Mouse (Mus musculus) lung, adult 2 months (tissue): ENCODE data around the gene Fam32a. TPM values are rescaled to one million over a fixed set of nuclear protein-coding genes. Genes with fewer than 3 reads are reported as not detected.
A peak's percentile ranks its signal among the peaks of the same experiment; 100 is the strongest.

Experiments
- DNase-seq: peaks from one replicate; pipeline ENCODE4 v3.0.0; 2022
- H3K4me1 ChIP-seq: fragments of 200-500 bp; 2 replicates; pipeline ENCODE4 v1.6.1; 2011; ENCODE audit warnings: low read length; ENCODE audit not compliant: control insufficient read depth, insufficient read depth
- H3K4me3 ChIP-seq: fragments of 200-500 bp; replicated peaks from 2 replicates; pipeline ENCODE3; 2011; ENCODE audit warnings: low read depth, mild to moderate bottlenecking, control low read depth, low read length; ENCODE audit errors: extremely low read depth
- CTCF ChIP-seq: fragments of 200-500 bp; IDR thresholded peaks from 2 replicates; pipeline ENCODE4 v1.5.1; 2011; ENCODE audit warnings: mild to moderate bottlenecking, low read length, control low read depth; ENCODE audit not compliant: insufficient read depth
- POLR2A ChIP-seq: fragments of 200-500 bp; IDR thresholded peaks from 2 replicates; pipeline ENCODE4 v1.6.1; 2011; ENCODE audit warnings: low read depth, mild to moderate bottlenecking, control low read depth, low read length, borderline replicate concordance; ENCODE audit errors: extremely low read depth
- WGBS: fragments of 180-500 bp; shearing (Covaris S2); methylation state at CpG from one replicate; pipeline ENCODE4 v1.1.7; 2018; 5-methylcytosine and 5-hydroxymethylcytosine counted together
- polyA plus RNA-seq: library from polyadenylated mRNA; depleted of rRNA; stranded (reverse); fragments of >200 nt; gene quantifications from 2 replicates; pipeline ENCODE4 v1.2.3, GENCODE M21; 2012

Gene Fam32a
- polyA plus RNA-seq, 1 experiment = 50.0 TPM

- H3K4me1 ChIP-seq = peaks cover 4% of the 10 kb centered on the region; the same call in 1 of the 2 replicates
- peak within 1 kb of the TSS; percentile 94 for H3K4me3 ChIP-seq
- TF ChIP-seq POLR2A = peak; percentile 24; the same call in 1 of the 2 replicates
- peak; percentile 62 for TF ChIP-seq CTCF
- peak; percentile 96 for DNase-seq
- under 1% methylated on average over 54 of the region's 54 CpGs for WGBS
Measured at GRCm38 (mm10) chr8:72239499-72240402, 20.2 kb downstream of the Fam32a start, which contains the start of gene Ap1m1. Gene Ap1m1, plus strand, starts transcription at chr8:72240018.

- Histone ChIP-seq H3K4me1 (peaks cover 4% of the 10 kb centered on the region; the same call in 1 of the 2 replicates), H3K4me3 (peak overlapping the region; percentile 94)
- TF ChIP-seq POLR2A (no peak), CTCF (no peak)
- under 1% methylated on average over 24 of the region's 24 CpGs for WGBS
- DNase-seq = no peak
Measured at GRCm38 (mm10) chr8:72240403-72240763, 20.9 kb downstream of the Fam32a start.

DNA sequence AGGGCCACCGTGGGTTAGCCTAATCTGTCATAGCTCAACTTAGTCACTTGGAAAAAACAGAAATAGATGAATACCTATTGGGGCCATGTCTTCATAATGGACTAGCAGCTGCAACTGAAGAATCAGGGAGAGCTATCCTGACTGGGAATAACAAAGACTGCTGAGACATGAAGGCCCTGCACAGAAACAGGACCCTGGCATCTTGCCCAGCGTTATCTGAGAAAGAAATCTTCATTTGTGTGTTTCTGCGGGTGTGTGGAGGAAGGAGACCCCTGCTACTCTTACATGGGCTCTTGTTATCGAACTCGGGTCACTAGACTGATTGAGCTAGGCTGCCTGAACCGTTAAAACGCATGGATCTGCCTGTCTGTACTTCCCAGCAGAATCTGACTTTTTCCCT, 21.4 kb downstream of the Fam32a start:
- no peak for DNase-seq
- Histone ChIP-seq H3K4me3 (peak overlapping the region; percentile 27), H3K4me1 (peaks cover 4% of the 10 kb centered on the region; the same call in 1 of the 2 replicates)
- WGBS = 60% methylated on average over 7 of the region's 7 CpGs
- TF ChIP-seq CTCF = no peak
- no peak for TF ChIP-seq POLR2A

DNA sequence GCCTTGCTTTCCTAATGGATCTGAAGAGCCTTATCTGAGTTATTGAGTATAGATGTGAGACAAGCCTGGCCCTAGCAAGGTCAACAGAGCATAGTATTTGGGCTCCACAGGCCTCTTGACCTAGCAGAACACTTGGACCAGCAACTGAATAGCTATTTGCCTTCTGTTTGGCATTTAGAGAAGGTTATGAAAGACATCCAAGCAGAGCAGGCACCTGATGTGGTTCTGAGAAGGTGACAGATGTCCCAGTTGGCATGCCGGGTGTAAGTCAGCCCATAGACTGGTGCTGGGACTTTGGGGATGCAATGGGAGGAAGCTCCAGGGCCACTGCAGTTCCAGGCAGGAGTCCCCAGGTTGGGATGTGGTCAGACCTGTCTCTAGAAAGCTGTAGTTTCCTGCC, 22.7 kb downstream of the Fam32a start:
- TF ChIP-seq POLR2A (no peak), CTCF (no peak)
- WGBS = 80% methylated on average over 1 of the region's 1 CpGs
- Histone ChIP-seq H3K4me3 (no peak overlapping the region), H3K4me1 (peaks cover 4% of the 10 kb centered on the region; the same call in 1 of the 2 replicates)
- DNase-seq = no peak

GRCm38 (mm10) chr8:72244610-72245009, 25.1 kb downstream of the Fam32a start:
- 51% methylated on average over 2 of the region's 2 CpGs for WGBS
- TF ChIP-seq POLR2A = no peak
- no peak for TF ChIP-seq CTCF
- H3K4me1 ChIP-seq = peaks cover 4% of the 10 kb centered on the region; the same call in 1 of the 2 replicates
- H3K4me3 ChIP-seq = no peak overlapping the region
- no peak for DNase-seq

- Histone ChIP-seq H3K4me3 (no peak overlapping the region), H3K4me1 (no peaks in the 10 kb centered on the region)
- TF ChIP-seq CTCF (peak; percentile 57), POLR2A (no peak)
- 50% methylated on average over 7 of the region's 7 CpGs for WGBS
- DNase-seq = no peak
Measured at GRCm38 (mm10) chr8:72257171-72257901, 37.8 kb downstream of the Fam32a start.

GRCm38 (mm10) chr8:72257902-72258238, 38.3 kb downstream of the Fam32a start:
- WGBS = 93% methylated on average over 1 of the region's 1 CpGs
- no peak for TF ChIP-seq CTCF
- TF ChIP-seq POLR2A = no peak
- no peak for DNase-seq

DNA sequence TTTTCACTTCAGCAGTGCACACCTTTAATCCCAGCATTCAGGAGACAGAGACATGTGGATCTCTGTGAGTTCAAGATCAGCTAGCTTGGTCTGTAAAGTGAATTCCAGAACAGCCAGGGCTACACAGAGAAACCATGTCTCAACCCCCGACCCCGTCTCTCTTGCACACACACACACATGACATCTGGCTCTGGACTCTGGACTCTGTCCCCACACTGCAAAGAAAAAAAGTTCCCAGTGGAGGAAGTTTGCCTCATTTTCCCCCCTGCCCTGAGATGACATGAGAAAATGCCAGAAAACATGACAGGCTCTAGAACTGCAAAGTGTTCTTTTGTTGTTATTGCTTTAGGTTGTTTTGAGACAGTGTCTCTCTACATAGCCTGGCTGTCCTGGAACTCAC, 40.3 kb downstream of the Fam32a start:
- TF ChIP-seq POLR2A = no peak
- TF ChIP-seq CTCF = no peak
- DNase-seq = no peak
- Histone ChIP-seq H3K4me3 (no peak overlapping the region), H3K4me1 (no peaks in the 10 kb centered on the region)
- 45% methylated on average over 2 of the region's 2 CpGs for WGBS

More at GRCm38 (mm10) chr8:72257902-72258238, 38.3 kb downstream of the Fam32a start:
- H3K4me3 ChIP-seq = no peak overlapping the region
- H3K4me1 ChIP-seq = no peaks in the 10 kb centered on the region

GRCm38 (mm10) chr8:72260585-72260984, 41.1 kb downstream of the Fam32a start:
- 52% methylated on average over 4 of the region's 4 CpGs for WGBS
- TF ChIP-seq CTCF (no peak), POLR2A (no peak)
- Histone ChIP-seq H3K4me3 (no peak overlapping the region), H3K4me1 (peaks cover 4% of the 10 kb centered on the region; the same call in 1 of the 2 replicates)
- no peak for DNase-seq

- TF ChIP-seq CTCF = peak; percentile 74
- TF ChIP-seq POLR2A = no peak
- peaks cover 4% of the 10 kb centered on the region; the same call in 1 of the 2 replicates for H3K4me1 ChIP-seq
- H3K4me3 ChIP-seq = no peak overlapping the region
- DNase-seq = no peak
- WGBS = 27% methylated on average over 2 of the region's 2 CpGs
Measured at GRCm38 (mm10) chr8:72261019-72261418, 41.5 kb downstream of the Fam32a start.
